23 mouse cellular contexts compared by ENCODE assay signal in genomic region chr15:93481112-93481511, GRCm38 (mm10).
"Had no signal": no experiment of that assay in that cellular context is flagged by ENCODE, and none has a peak within 500 bp of the region (broad histone marks: within the 10 kb centered on the region; RNA-seq: fewer than 3 reads in every experiment).

No protein-coding gene starts in this region.

- H3K27ac ChIP-seq: intestine, embryonic 15.5 days; limb, embryonic 12.5 days; limb, embryonic 15.5 days; liver, embryonic 14.5 days; macrophage; midbrain, embryonic 13.5 days; neural tube, embryonic 12.5 days; neural tube, embryonic 15.5 days; stomach, postnatal 0 days had no signal

- H3K4me1 ChIP-seq: limb, embryonic 15.5 days; neural tube, embryonic 12.5 days had no signal

- H3K36me3 ChIP-seq: intestine, embryonic 15.5 days; limb, embryonic 15.5 days; midbrain, embryonic 13.5 days; neural tube, embryonic 12.5 days; neural tube, embryonic 15.5 days had no signal

- H3K27me3 ChIP-seq: intestine, embryonic 15.5 days; limb, embryonic 12.5 days; limb, embryonic 15.5 days; midbrain, embryonic 13.5 days; neural tube, embryonic 12.5 days; neural tube, embryonic 15.5 days had no signal

- H3K9me3 ChIP-seq: intestine, embryonic 15.5 days; limb, embryonic 12.5 days; limb, embryonic 15.5 days; midbrain, embryonic 13.5 days; neural tube, embryonic 12.5 days; neural tube, embryonic 15.5 days had no signal

- H3K9ac ChIP-seq: intestine, embryonic 15.5 days; limb, embryonic 12.5 days; limb, embryonic 15.5 days; liver, embryonic 14.5 days; liver, postnatal 0 days; midbrain, embryonic 13.5 days; neural tube, embryonic 12.5 days; neural tube, embryonic 15.5 days had no signal

- H3K4me2 ChIP-seq: intestine, embryonic 15.5 days; limb, embryonic 12.5 days; limb, embryonic 15.5 days; liver, embryonic 11.5 days; midbrain, embryonic 13.5 days; neural tube, embryonic 12.5 days; neural tube, embryonic 15.5 days had no signal

- DNase-seq: kidney, adult 11 months; kidney, adult 9 months; kidney, postnatal 14 days; kidney, postnatal 4 days; liver, postnatal 0 days; right cerebral cortex, adult 18-20 months; right cerebral cortex, postnatal 14 days; right cerebral cortex, postnatal 4 days; thymus, adult 2 months; thymus, postnatal 14 days; thymus, postnatal 4 days had no signal

- ATAC-seq: hindbrain, embryonic 16.5 days; intestine, embryonic 15.5 days; liver, postnatal 0 days; midbrain, embryonic 13.5 days; midbrain, embryonic 16.5 days had no signal

- H3K4me3 ChIP-seq: intestine, embryonic 15.5 days; limb, embryonic 12.5 days; limb, embryonic 15.5 days; midbrain, embryonic 13.5 days; neural tube, embryonic 12.5 days; neural tube, embryonic 15.5 days had no signal
